Mouse (Mus musculus): ENCODE data around the gene Mertk. TPM values are rescaled to one million over a fixed set of nuclear protein-coding genes. Genes with fewer than 3 reads are reported as not detected.

Mertk gene
- polyA plus RNA-seq, 1 experiment = 11.0 TPM

- H3K27me3 ChIP-seq (ENCODE audit: control insufficient read depth, insufficient read depth, low read length) = no peaks in the 10 kb centered on the region
- WGBS = 89% methylated on average over 4 of the region's 4 CpGs
- TF ChIP-seq POLR2A (IDR thresholded peaks at IDR 0.05; ENCODE audit: low read depth, low read length) (no peak), CTCF (IDR thresholded peaks at IDR 0.05; ENCODE audit: extremely low read depth, insufficient read length, insufficient replicate concordance, low read depth, low read length) (no peak)
Observed at GRCm38 (mm10) chr2:128803441-128803840, 104.7 kb downstream of the Mertk start.

GRCm38 (mm10) chr2:128805341-128805740, 106.6 kb downstream of the Mertk start:
- 58% methylated on average over 4 of the region's 4 CpGs for WGBS

More at GRCm38 (mm10) chr2:128803441-128803840, 104.7 kb downstream of the Mertk start:
- H3K27ac ChIP-seq (ENCODE audit: insufficient read depth, low read depth, low read length) = no peak overlapping the region
- H3K4me3 ChIP-seq (ENCODE audit: low read depth, low read length) = no peak overlapping the region
- H3K4me1 ChIP-seq (ENCODE audit: control insufficient read depth, insufficient read depth, insufficient read length, low read length) = no peaks in the 10 kb centered on the region
- H3K36me3 ChIP-seq (ENCODE audit: control insufficient read depth, insufficient read depth, low read length) = peaks cover 37% of the 10 kb centered on the region

GRCm38 (mm10) chr2:128806561-128806960, 107.8 kb downstream of the Mertk start:
- peaks cover 10% of the 10 kb centered on the region for H3K36me3 ChIP-seq (ENCODE audit: control insufficient read depth, insufficient read depth, low read length)
- no peak overlapping the region for H3K4me3 ChIP-seq (ENCODE audit: low read depth, low read length)
- H3K27me3 ChIP-seq (ENCODE audit: control insufficient read depth, insufficient read depth, low read length) = no peaks in the 10 kb centered on the region
- no peaks in the 10 kb centered on the region for H3K4me1 ChIP-seq (ENCODE audit: control insufficient read depth, insufficient read depth, insufficient read length, low read length)
- TF ChIP-seq CTCF (IDR thresholded peaks at IDR 0.05; ENCODE audit: extremely low read depth, insufficient read length, insufficient replicate concordance, low read depth, low read length) (no peak), POLR2A (IDR thresholded peaks at IDR 0.05; ENCODE audit: low read depth, low read length) (no peak)
- WGBS = 54% methylated on average over 8 of the region's 8 CpGs
- no peak overlapping the region for H3K27ac ChIP-seq (ENCODE audit: insufficient read depth, low read depth, low read length)

More at GRCm38 (mm10) chr2:128805341-128805740, 106.6 kb downstream of the Mertk start:
- Histone ChIP-seq H3K4me1 (ENCODE audit: control insufficient read depth, insufficient read depth, insufficient read length, low read length) (no peaks in the 10 kb centered on the region), H3K27ac (ENCODE audit: insufficient read depth, low read depth, low read length) (no peak overlapping the region), H3K36me3 (ENCODE audit: control insufficient read depth, insufficient read depth, low read length) (peaks cover 20% of the 10 kb centered on the region), H3K4me3 (ENCODE audit: low read depth, low read length) (no peak overlapping the region), H3K27me3 (ENCODE audit: control insufficient read depth, insufficient read depth, low read length) (no peaks in the 10 kb centered on the region)
- no peak for TF ChIP-seq POLR2A (IDR thresholded peaks at IDR 0.05; ENCODE audit: low read depth, low read length)

- H3K36me3 ChIP-seq (ENCODE audit: control insufficient read depth, insufficient read depth, low read length) = no peaks in the 10 kb centered on the region
- H3K27ac ChIP-seq (ENCODE audit: insufficient read depth, low read depth, low read length) = peak overlapping the region; percentile 34; the same call in 1 of the 2 replicates
- peaks cover 7% of the 10 kb centered on the region; the same call in 1 of the 2 replicates for H3K4me1 ChIP-seq (ENCODE audit: control insufficient read depth, insufficient read depth, insufficient read length, low read length)
- 23% methylated on average over 2 of the region's 2 CpGs for WGBS
- no peak for TF ChIP-seq CTCF (IDR thresholded peaks at IDR 0.05; ENCODE audit: extremely low read depth, insufficient read length, insufficient replicate concordance, low read depth, low read length)
- TF ChIP-seq POLR2A (IDR thresholded peaks at IDR 0.05; ENCODE audit: low read depth, low read length) = no peak
- no peaks in the 10 kb centered on the region for H3K27me3 ChIP-seq (ENCODE audit: control insufficient read depth, insufficient read depth, low read length)
- no peak overlapping the region for H3K4me3 ChIP-seq (ENCODE audit: low read depth, low read length)
Observed at GRCm38 (mm10) chr2:128812761-128813160, 114.0 kb downstream of the Mertk start.

GRCm38 (mm10) chr2:128816311-128816710, 117.6 kb downstream of the Mertk start:
- H3K36me3 ChIP-seq (ENCODE audit: control insufficient read depth, insufficient read depth, low read length) = no peaks in the 10 kb centered on the region
- no peak overlapping the region for H3K27ac ChIP-seq (ENCODE audit: insufficient read depth, low read depth, low read length)
- no peak for TF ChIP-seq CTCF (IDR thresholded peaks at IDR 0.05; ENCODE audit: extremely low read depth, insufficient read length, insufficient replicate concordance, low read depth, low read length)
- no peak for TF ChIP-seq POLR2A (IDR thresholded peaks at IDR 0.05; ENCODE audit: low read depth, low read length)
- no peak overlapping the region for H3K4me3 ChIP-seq (ENCODE audit: low read depth, low read length)
- 91% methylated on average over 1 of the region's 1 CpGs for WGBS
- peaks cover 11% of the 10 kb centered on the region; the same call in 1 of the 2 replicates for H3K4me1 ChIP-seq (ENCODE audit: control insufficient read depth, insufficient read depth, insufficient read length, low read length)
- no peaks in the 10 kb centered on the region for H3K27me3 ChIP-seq (ENCODE audit: control insufficient read depth, insufficient read depth, low read length)

- no peak overlapping the region for H3K27ac ChIP-seq (ENCODE audit: insufficient read depth, low read depth, low read length)
- H3K27me3 ChIP-seq (ENCODE audit: control insufficient read depth, insufficient read depth, low read length) = no peaks in the 10 kb centered on the region
- TF ChIP-seq CTCF (IDR thresholded peaks at IDR 0.05; ENCODE audit: extremely low read depth, insufficient read length, insufficient replicate concordance, low read depth, low read length) = no peak
- no peak for TF ChIP-seq POLR2A (IDR thresholded peaks at IDR 0.05; ENCODE audit: low read depth, low read length)
- H3K4me1 ChIP-seq (ENCODE audit: control insufficient read depth, insufficient read depth, insufficient read length, low read length) = peaks cover 13% of the 10 kb centered on the region; the same call in 1 of the 2 replicates
- no peaks in the 10 kb centered on the region for H3K36me3 ChIP-seq (ENCODE audit: control insufficient read depth, insufficient read depth, low read length)
- WGBS = 6% methylated on average over 6 of the region's 6 CpGs
- no peak overlapping the region for H3K4me3 ChIP-seq (ENCODE audit: low read depth, low read length)
Observed at GRCm38 (mm10) chr2:128816916-128817315, 118.2 kb downstream of the Mertk start.

DNA sequence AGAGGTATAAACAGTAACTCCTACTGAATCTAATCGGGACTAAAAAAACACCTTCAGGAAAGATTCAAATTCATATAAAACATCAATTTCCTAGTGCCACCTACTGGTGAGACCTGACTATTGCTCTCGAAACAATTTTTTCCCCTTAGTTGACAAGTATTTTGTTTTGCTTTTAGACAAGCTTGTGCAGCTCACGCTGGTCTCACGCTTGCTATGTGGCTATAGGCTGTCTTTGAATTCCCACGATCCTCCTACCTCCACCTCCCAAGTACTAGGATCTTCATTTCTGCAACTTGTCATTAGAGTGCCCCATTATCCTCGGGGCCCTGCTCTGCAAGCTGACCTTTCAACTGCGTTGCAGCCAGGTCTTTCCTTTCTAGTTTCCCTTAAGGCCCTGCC, 118.6 kb downstream of the Mertk start:
- Histone ChIP-seq H3K36me3 (ENCODE audit: control insufficient read depth, insufficient read depth, low read length) (no peaks in the 10 kb centered on the region), H3K27me3 (ENCODE audit: control insufficient read depth, insufficient read depth, low read length) (no peaks in the 10 kb centered on the region), H3K27ac (ENCODE audit: insufficient read depth, low read depth, low read length) (peak overlapping the region; percentile 88), H3K4me3 (ENCODE audit: low read depth, low read length) (peak overlapping the region; percentile 50), H3K4me1 (ENCODE audit: control insufficient read depth, insufficient read depth, insufficient read length, low read length) (peaks cover 13% of the 10 kb centered on the region; the same call in 1 of the 2 replicates)
- WGBS = under 1% methylated on average over 7 of the region's 7 CpGs
- TF ChIP-seq POLR2A (IDR thresholded peaks at IDR 0.05; ENCODE audit: low read depth, low read length) = no peak
- TF ChIP-seq CTCF (IDR thresholded peaks at IDR 0.05; ENCODE audit: extremely low read depth, insufficient read length, insufficient replicate concordance, low read depth, low read length) = peak; percentile 43; the same call in 1 of the 2 replicates

Measured in small intestine, adult 2 months (tissue).